Mouse (Mus musculus): ENCODE measurements at regions not wholly inside any gene's neighbourhood (a gene's known extent, or its start where the extent isn't known, plus 50 kb on each side); places are given as distances from the start of the nearest gene placed in this dataset.

DNA sequence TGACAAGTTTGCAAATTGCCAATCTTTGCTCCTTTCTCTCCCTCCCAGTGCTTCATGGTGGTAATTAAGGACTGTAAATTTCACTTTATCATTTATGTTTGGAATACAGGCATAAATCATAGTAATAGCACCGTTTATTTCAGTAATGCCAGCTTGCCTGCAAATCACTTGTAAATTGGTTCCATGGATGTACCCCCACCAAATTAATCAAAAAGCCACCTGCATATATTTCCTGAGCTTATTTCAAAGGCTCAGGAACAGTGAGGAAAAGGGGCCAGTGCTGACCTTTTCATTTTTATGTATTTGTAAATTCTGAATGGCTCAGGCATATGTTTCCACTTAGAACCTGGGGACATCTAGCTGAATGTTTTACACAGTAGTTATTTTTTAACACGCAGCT, 115.0 kb downstream of the D3Ertd751e start:
- intact Hi-C loops (cut with DNase I), result no loop called here
- DNase-seq, result no peak

DNA sequence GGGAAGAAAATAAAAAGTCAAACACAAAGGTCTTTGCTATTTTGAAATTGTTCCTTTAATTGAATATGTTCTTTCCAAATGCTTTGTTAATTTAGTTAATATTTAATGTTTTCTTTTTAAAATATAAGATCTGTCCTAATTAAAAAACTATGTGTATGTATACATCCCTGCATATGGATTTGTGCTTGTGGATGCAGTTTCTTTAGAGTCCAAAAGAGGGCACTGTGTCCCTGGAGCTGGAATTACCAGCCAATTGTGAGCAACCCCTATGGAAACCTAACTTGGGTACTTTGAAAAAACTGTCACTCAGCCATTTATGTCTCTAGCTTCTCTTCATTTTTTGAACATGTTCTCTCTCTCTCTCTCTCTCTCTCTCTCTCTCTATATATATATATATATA, 120.3 kb downstream of the D3Ertd751e start:
- no peak for DNase-seq
- intact Hi-C loops (cut with DNase I), result no loop called here

DNA sequence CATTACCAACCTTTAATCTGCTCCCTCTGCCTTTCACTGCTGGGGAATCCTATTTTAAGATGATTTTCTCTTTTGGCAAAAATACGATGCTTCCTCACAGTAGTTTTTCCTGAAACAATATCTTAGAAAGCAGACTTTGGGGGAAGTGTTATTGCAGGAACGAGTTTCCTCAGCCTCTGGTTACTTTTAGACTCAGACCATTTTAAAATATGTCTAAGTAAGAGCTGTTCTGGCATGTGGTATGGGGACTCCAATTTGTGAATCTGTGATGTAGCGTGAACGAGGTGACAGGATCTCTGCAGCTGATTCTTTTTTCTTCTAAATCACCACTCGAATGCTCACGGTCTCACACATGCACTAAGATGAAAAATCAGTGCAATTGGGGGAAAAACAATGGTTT, 166.5 kb downstream of the D3Ertd751e start:
- DNase-seq, result no peak
- intact Hi-C loops (cut with DNase I), result no loop called here

DNA sequence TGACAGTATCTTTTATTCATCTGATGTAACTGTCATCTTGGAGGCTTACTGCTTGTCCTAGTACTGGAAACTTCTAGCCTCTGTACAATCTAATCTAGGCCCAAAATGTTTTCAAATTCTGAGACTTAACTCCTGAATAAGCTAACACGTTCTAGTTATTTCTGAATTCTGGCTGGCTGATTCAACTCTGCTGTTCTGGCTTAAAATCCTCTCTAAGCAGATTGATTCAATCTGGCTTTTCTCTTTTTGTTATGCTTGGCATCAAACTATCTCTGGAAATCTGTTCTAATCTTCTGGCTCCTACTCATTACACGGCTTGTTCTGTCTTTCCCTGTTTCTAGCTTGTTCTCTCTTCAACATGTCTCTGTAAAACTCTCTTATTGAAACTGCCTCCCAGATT, 170.8 kb downstream of the D3Ertd751e start:
- DNase-seq, result no peak
- intact Hi-C loops (cut with DNase I), result no loop called here

DNA sequence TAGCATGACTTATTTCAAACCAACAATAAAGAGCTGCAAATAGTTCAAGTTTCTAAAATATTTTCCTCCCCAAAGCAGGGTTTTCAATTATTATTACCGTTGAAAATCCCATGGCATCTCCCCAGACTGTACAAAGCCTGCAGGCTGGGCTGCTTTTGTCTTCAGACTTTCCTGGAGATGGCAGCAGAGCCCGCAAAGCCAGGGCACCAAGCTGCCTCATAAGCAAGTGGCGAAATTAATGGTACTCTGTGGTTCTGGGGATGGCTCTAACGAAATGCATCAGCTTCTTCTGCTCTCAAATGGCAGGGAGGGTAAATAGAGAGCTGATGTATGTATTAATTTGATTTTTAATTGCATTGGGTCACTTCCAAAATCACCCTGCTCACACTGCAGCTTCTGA, 197.4 kb downstream of the D3Ertd751e start:
- intact Hi-C loops (cut with DNase I), result no loop called here
- DNase-seq, result no peak

DNA sequence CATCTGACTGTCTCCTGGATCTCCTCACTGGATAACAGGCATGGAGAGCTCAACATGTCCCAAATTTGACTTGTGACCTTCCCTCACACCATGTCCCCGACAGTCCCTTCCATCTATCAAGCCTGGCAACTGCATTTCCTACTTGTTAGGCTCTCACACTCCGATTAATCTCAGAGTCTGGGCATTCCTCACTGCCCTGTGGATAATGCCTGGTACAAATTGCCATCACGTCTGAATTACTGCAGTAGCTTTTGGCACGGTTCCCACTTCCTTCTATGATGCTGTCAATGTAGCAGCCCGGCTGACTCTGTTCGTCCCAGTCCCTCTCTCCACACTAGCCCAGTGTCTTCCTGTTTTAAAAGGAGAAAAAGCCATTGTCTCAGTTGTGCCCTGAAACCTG, 200.6 kb downstream of the D3Ertd751e start:
- peak in 1 of 2 experiments; percentile 1 for DNase-seq

DNA sequence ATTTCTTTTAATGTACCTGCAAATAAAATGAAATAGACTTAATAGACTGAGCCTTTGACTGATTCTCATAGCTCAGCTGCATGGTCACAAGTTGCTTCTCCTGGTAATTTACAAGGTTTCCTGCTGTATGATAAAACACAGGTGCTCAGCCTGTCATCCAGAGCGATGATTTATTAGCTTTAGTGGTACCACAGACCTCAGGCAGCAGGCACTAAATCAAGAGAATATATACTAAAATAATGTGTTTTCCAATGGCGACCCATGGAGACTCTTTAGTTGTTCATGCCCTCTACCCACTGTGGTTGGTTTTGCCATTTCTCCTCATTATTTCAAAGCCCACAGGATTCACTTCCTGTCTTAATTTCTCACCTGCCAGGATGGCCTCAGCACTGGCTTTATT, 207.0 kb downstream of the D3Ertd751e start:
- intact Hi-C loops (cut with DNase I), result no loop called here
- no peak for DNase-seq

More for the DNA sequence above, 200.6 kb downstream of the D3Ertd751e start:
- intact Hi-C loops (cut with DNase I), result no loop called here

DNA sequence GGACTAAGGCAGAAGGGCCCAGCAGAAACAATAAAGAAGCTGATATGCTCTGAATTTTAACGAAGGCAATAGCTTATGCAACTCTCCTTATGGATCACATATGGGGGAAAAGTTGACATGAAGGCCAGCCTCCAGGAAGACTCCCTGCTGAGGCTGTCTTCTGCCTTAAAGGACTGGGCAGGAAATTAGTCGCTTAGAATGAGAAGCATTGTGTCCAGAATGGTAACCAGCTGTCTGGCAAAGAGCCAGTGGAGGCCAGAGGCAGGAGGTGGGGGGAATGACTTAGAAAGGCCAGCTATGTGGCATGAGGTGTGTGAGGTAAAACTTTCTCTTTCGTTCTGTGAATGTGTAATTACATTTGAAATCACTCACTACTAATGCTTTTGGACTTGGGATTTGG, 215.0 kb downstream of the D3Ertd751e start:
- no peak for DNase-seq
- intact Hi-C loops (cut with DNase I), result no loop called here

DNA sequence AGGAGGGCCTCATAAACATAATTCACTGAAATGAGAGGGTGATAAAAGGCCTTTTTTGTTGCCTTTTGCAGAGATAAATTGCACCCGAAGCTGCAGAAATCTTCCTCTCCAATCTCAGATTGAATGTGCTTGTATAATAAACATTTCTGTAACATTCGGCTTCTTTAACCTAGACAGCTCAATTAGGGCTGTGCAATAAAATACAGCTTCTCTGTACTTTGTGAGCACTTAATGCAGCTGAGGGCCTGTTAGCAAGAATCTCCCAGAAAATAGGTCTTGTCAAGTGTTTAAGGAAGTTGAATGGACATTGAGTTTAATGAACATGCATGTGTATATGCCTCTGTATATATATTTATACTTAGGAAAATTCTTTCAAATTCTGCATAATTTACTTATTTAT, 217.8 kb downstream of the D3Ertd751e start:
- no peak for DNase-seq

DNA sequence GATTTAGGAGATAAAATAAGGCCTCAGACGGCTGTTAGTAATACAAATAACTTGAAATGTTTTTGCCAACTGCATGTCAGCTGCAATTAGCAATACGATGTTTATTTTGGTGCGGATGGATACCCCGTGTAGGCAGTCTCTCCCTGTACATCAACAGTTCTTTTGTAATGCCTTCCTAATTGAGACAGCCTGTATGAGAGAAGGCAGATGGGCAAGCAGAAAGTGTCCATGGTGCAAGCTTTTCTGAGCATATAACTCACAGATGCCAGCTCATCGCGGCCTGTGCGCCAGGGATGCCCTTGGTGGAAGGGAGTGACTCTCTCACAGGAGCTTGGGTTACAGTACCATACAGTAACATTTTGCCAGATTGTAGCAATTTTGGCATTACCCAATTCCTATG, 220.5 kb downstream of the D3Ertd751e start:
- intact Hi-C loops (cut with DNase I), result no loop called here

More for the DNA sequence above, 217.8 kb downstream of the D3Ertd751e start:
- intact Hi-C loops (cut with DNase I), result no loop called here

DNA sequence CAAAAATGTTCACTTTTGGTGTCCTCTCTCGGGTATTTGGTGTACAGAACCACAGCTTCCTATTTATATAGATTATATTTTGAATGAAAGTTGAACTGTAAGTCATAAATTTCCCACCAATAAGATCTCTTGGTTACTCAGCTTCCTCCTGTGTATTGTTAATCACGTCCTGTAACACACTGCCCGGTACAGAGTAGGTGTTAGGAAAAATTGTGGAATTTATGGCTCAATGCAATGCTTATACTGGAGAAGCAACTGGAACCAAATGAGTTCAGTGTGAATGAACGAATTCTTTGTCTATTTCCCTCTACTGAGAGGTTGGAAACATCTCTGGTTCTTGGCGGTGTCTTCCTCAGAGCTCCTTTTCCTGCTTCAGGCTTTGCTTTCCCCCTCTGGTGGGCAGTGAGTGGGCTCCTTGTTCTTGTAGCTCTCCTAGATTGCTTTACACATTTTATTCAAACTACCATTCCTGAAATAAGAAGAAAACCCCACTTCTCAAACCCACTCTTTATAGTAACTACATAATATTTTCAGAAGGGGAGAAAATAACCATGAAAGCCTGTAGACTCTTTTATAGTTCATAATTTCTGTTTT, 264.4 kb downstream of the D3Ertd751e start:
- DNase-seq, result no peak
- intact Hi-C loops (cut with DNase I), result no loop called here

More for the DNA sequence above, 220.5 kb downstream of the D3Ertd751e start:
- DNase-seq, result no peak

DNA sequence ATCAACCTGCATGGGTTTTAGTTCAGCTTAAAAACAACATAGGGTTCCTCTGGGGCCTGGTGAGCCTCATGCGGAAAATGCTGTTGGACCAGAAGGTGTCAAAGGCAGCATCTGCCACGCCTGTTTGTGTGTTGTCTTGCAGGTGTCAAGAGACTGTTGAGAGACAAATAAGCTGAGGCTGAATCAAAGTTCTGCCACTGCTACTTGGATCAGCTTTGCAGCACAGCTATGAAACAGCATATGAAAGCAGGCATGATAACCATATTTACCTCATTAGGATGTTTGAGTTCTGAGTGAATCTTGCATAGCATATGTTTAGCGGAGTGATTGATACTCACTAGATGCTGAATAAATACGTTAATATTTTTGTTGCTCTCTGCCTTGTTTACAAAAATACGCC, 280.8 kb downstream of the D3Ertd751e start:
- no peak for DNase-seq

DNA sequence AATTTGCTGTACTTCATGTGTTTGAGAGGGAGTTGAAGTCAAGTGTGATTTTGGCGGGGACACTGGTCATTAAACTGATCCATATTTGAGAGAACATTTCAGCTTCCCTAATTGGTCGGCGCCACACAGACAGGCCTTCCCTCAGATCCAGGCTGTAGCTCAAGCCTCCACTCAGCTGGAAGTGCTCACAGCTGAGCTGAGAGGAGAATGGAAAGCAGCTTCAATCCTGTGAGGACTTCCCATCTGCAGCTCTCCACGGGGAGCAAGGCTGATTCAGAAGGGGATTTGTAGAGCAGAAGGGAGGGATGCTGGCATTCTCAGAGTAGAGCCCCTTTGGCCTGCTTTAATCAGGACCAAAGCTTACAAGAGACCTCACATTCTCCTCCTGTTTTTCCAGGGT, 297.2 kb downstream of the D3Ertd751e start:
- intact Hi-C loops (cut with DNase I), result no loop called here
- no peak for DNase-seq

More for the DNA sequence above, 280.8 kb downstream of the D3Ertd751e start:
- intact Hi-C loops (cut with DNase I), result no loop called here

DNA sequence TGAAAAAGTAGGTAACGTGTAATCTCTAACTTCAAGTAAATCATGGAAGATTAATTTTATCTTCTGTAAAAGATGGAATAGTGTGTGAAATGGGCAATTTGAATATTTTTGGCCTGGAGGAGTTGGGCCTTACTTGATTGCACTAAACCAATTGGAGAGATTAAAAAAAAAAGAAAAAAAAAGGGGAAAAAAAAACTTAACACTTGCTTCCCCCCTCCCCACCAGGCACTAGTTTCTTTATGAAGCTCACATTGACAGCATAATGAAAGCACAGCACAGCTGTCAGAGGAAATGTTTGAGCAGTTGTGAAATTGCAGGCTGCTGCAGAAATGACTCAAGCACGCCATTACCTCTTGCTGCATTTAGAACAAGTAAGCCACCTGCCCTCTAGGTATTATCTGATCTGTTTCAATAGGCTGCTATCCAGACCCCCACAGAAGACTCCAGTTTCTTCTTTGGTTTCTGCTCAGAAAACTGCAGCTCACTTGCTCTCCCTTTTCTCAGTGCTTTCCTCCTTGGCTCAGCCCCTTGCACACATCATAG, 297.9 kb downstream of the D3Ertd751e start:
- intact Hi-C loops (cut with DNase I), result no loop called here
- no peak for DNase-seq

DNA sequence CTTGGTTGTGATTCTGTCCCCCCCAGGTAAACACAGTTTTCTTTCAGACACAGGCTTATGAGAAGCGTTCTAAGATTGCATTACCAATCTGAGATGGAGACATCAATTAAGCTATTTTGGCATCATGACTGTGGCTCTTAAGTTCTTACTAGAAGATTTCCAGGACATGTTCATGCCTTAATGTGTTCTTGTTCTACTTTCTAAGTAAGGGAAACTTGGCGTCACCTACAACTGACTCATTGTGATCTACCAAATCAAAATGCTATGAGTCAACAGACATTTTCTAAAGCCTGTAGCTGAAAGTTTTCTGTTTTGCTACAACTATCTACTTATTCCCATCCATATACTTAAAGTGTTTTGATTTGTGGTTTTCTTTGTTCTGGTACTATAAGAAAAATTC, 298.5 kb downstream of the D3Ertd751e start:
- intact Hi-C loops (cut with DNase I), result no loop called here

DNA sequence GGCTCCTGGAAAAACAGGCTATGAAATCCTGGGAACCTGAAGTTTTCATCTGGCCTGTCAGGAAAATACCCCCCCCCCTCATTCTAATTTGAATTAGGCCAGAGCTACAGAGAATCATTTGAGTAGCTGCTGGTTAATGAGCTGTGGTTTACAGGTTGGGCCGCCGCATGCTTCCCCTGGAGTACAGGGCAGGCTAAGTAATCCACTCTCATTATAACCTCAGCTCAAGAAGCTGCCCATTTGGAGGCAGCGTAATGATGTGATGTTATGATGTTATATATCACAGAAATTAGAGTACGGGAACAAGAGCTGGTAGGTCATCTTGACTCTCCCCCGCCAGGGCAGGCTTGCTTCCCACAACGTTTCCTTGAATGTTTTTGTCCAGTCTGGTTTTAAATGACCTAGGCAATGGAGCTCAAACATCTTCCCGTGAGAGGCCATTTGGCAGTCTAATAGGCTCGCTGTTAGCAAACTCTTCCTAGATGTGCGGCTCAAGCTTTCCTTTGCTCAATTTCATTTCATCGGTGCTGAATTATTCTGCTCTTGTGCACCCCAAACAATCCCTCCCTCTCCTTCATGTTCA, 315.0 kb downstream of the D3Ertd751e start:
- intact Hi-C loops (cut with DNase I), result no loop called here
- no peak for DNase-seq

More for the DNA sequence above, 298.5 kb downstream of the D3Ertd751e start:
- DNase-seq, result no peak

DNA sequence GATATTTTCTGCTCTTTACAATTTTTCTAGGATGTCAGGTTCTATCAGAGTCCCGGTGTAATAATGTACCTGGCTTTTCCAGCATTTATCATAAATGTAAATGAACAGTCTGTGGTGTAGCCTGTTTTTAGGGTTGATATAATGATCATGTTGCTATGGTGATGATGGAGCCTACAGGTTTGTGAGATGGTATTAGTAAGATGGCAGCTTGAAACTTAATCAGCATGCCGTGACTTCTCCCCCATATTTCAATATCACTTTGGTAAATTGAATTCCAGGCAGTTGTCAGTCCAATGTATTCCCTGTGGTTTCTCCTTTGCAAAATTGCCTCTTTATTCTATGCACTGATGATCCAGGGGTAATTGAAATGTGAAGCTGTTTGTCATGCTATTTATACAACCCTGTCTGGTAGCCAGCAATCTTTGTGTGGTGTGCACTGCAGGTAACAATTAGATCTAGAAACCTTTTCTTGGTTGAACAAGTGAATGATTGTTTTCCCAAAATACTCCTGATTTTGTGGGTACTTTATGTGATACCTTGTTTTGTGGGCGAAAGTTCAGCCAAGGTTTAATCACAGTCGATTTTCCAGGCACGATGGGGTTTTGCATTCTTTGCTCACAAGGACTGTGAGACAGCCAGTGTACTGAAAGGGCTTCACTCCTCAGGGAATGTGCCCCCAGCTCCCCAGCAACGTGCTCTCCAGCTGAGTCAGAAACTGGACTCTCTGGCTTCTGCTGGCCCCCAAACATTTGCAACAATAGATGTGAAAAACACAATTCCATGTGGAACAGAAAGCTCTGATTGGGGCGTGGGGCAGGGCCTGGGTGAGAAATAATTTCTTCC, 322.9 kb downstream of the D3Ertd751e start:
- DNase-seq, result no peak
- intact Hi-C loops (cut with DNase I), result no loop called here

DNA sequence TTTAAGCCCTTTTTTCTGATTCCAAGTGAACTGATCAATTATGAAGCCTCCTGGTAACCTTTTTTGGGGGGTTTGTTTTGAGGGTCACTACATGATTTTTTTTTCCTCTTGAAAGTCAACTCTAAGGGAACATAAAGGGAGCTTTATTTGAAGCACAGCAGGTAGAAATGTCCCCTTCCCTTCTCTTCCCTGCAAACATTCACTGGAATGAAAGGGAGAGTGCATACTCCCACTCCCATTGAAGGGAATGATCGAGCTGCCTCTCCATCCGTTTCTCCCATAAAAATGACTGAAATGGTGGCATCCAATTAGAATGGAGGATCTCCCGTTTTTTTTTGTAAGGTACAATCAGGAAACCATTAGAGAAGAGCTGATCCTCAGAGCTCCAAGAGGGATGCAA, 323.6 kb downstream of the D3Ertd751e start:
- no peak for DNase-seq
- intact Hi-C loops (cut with DNase I), result no loop called here

DNA sequence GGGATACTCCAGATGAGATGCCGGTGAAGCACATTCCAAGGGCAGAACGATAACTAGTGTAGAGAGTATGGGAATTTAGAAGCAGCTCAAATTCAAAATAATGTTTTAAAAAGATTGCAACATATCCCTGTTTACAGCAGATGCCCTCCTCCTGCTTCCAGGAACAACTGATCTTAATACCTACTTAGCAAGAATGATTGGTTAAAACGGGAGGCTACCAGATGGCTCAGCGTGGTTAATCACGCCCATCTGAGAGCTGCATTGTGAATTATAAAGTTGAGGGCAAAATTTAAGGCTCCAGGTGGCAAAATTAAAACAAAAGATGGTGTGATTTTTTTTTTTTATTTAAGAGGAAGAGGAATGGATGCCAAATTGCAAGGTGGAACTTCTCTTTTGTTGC, 324.6 kb downstream of the D3Ertd751e start:
- no peak for DNase-seq
- intact Hi-C loops (cut with DNase I), result no loop called here

DNA sequence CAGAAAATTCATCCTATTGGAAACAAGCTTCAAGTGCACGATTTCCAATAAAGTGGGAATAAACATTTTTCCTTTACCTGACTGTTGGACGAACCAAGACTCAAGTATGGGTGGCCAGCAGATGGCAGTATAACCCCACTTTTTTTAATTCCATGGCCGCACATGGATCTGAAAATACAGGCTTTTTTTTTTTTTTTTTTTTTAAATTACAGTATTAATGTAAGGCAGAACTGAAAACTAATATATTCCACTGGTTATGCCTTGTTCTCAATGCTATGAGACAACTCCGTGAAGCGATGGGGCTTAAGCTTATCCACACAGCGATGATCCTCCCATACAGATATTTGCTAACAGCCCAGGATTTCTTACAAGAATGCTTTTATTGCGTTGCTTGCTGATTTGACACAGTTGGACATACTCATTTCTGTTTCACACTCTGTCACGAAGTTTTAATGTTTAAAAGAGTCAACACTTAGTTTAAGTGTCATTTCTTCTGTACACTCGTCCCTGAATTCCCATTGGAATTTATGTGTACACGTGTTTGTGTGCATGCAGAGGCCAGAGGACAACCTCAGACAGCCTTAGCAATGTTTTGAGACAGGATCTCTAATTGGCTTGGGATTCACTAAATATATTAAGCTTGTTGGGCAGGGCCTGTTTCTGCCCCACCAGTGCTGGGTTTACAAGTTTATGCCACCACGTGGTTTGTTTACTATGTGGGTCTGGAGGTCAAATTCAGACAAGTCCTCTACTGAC, 332.3 kb downstream of the D3Ertd751e start:
- peak; percentile 10 to 29 for DNase-seq
- intact Hi-C loops (cut with DNase I), result no loop called here

All from heart, postnatal 14 days (tissue).